Mouse (Mus musculus) myocyte (in vitro differentiated cells): ENCODE measurements at regions not wholly inside any gene's neighbourhood (a gene's known extent, or its start where the extent isn't known, plus 50 kb on each side); places are given as distances from the start of the nearest gene placed in this dataset.

Experiments used
- H3K27me3 ChIP-seq: one replicate; pipeline ENCODE4 v1.6.1; 2011; ENCODE audit not compliant: control insufficient read depth, insufficient read depth, insufficient read length
- H3K36me3 ChIP-seq: one replicate; pipeline ENCODE4 v1.6.1; 2011; ENCODE audit not compliant: control insufficient read depth, insufficient read depth
- H3K4me2 ChIP-seq: one replicate; pipeline ENCODE4 v1.6.1; 2011; ENCODE audit warnings: low read depth, control low read depth
- H3K4me3 ChIP-seq: one replicate; pipeline ENCODE4 v1.5.1; 2011; ENCODE audit warnings: mild to moderate bottlenecking, control low read depth, moderate library complexity
- H3K79me2 ChIP-seq: one replicate; pipeline ENCODE4 v1.6.1; 2011; ENCODE audit not compliant: control insufficient read depth, insufficient read depth
- H3ac ChIP-seq: one replicate; pipeline ENCODE4 v1.6.1; 2011; ENCODE audit not compliant: control insufficient read depth, insufficient read length
- CEBPB ChIP-seq: IDR thresholded peaks from 2 replicates; pipeline ENCODE4 v1.6.1; 2011; ENCODE audit warnings: mild to moderate bottlenecking, moderate library complexity; ENCODE audit not compliant: poor library complexity, insufficient read depth, severe bottlenecking
- E2F4 ChIP-seq: IDR thresholded peaks from one replicate; pipeline ENCODE4 v1.6.1; 2011; ENCODE audit warnings: mild to moderate bottlenecking, control low read depth, moderate library complexity; ENCODE audit not compliant: insufficient read depth
- MAX ChIP-seq: IDR thresholded peaks from one replicate; pipeline ENCODE4 v1.6.1; 2011; ENCODE audit warnings: low read depth, mild to moderate bottlenecking, control low read depth
- MYOD1 ChIP-seq, 3 experiments: IDR thresholded peaks; one replicate each; pipeline ENCODE4 v1.6.1; 2011; ENCODE audit warnings: control low read depth in 2 of 3, low read depth in 2 of 3, mild to moderate bottlenecking in 2 of 3, moderate library complexity in 1 of 3; ENCODE audit not compliant: insufficient read length in 2 of 3, control insufficient read depth in 1 of 3
- MYOG ChIP-seq, 3 experiments: IDR thresholded peaks; one replicate each; pipeline ENCODE4 v1.6.1; 2011; ENCODE audit warnings: control low read depth in 2 of 3, low read depth in 2 of 3, mild to moderate bottlenecking in 2 of 3; ENCODE audit not compliant: insufficient read length in 2 of 3, control insufficient read depth in 1 of 3, insufficient read depth in 1 of 3
- POLR2A ChIP-seq: IDR thresholded peaks from one replicate; pipeline ENCODE4 v1.6.1; 2011; ENCODE audit warnings: low read depth, mild to moderate bottlenecking, control low read depth, moderate library complexity; ENCODE audit not compliant: insufficient read length
- POLR2AphosphoS2 ChIP-seq: IDR thresholded peaks from one replicate; pipeline ENCODE4 v1.6.1; 2011; ENCODE audit warnings: low read depth, control low read depth; ENCODE audit not compliant: insufficient read length
- REST ChIP-seq: IDR thresholded peaks from one replicate; pipeline ENCODE4 v1.6.1; 2011; ENCODE audit warnings: mild to moderate bottlenecking, control low read depth, moderate library complexity; ENCODE audit not compliant: insufficient read depth, insufficient read length
- SRF ChIP-seq: IDR thresholded peaks from one replicate; pipeline ENCODE4 v1.6.1; 2011; ENCODE audit warnings: low read depth; ENCODE audit not compliant: control insufficient read depth, insufficient read length
- TCF12 ChIP-seq: IDR thresholded peaks from one replicate; pipeline ENCODE4 v1.6.1; 2011; ENCODE audit warnings: mild to moderate bottlenecking, control low read depth; ENCODE audit not compliant: poor library complexity, insufficient read depth, severe bottlenecking
- TCF3 ChIP-seq: IDR thresholded peaks from one replicate; pipeline ENCODE4 v1.6.1; 2011; ENCODE audit warnings: low read depth, control low read depth; ENCODE audit not compliant: insufficient read length
- USF1 ChIP-seq: IDR thresholded peaks from one replicate; pipeline ENCODE4 v1.6.1; 2011; ENCODE audit warnings: low read depth, mild to moderate bottlenecking, control low read depth, moderate library complexity

GRCm38 (mm10) chr6:54762021-54762420 is 54.7 kb upstream of the Znrf2 start:
- H3K4me3 ChIP-seq, result no peak overlapping the region
- H3K4me2 ChIP-seq, result no peak overlapping the region
- TF ChIP-seq MYOG (IDR thresholded peaks at IDR 0.05; ENCODE audit: control insufficient read depth in 1 of 3, insufficient read depth in 1 of 3, insufficient read length in 2 of 3, low read depth in 2 of 3) (no peak), POLR2A (no peak), E2F4 (no peak), CEBPB (no peak), SRF (no peak), USF1 (no peak), POLR2AphosphoS2 (no peak), REST (no peak)
- H3K27me3 ChIP-seq, result no peaks in the 10 kb centered on the region
- no peaks in the 10 kb centered on the region for H3K79me2 ChIP-seq
- no peak overlapping the region for H3ac ChIP-seq
- no peaks in the 10 kb centered on the region for H3K36me3 ChIP-seq

- TF ChIP-seq MYOG (IDR thresholded peaks at IDR 0.05; ENCODE audit: control insufficient read depth in 1 of 3, insufficient read depth in 1 of 3, insufficient read length in 2 of 3, low read depth in 2 of 3), result peak in 1 of 3 experiments; percentile 33
- no peak for TF ChIP-seq REST
- TF ChIP-seq POLR2AphosphoS2, result no peak
- peak in 1 of 3 experiments; percentile 47 for TF ChIP-seq MYOD1 (IDR thresholded peaks at IDR 0.05; ENCODE audit: control insufficient read depth in 1 of 3, insufficient read length in 2 of 3, low read depth in 2 of 3)
- TF ChIP-seq MAX, result no peak
- no peak overlapping the region for H3ac ChIP-seq
These were observed 54.2 kb upstream of the Znrf2 start for GRCm38 (mm10) chr6:54762499-54762898.

GRCm38 (mm10) chr6:54763669-54764068 is 53.0 kb upstream of the Znrf2 start:
- H3K4me2 ChIP-seq, result no peak overlapping the region
- H3K4me3 ChIP-seq, result no peak overlapping the region
- no peak overlapping the region for H3ac ChIP-seq
- no peaks in the 10 kb centered on the region for H3K79me2 ChIP-seq
- no peak for TF ChIP-seq MYOG (IDR thresholded peaks at IDR 0.05; ENCODE audit: control insufficient read depth in 1 of 3, insufficient read depth in 1 of 3, insufficient read length in 2 of 3, low read depth in 2 of 3)
- no peak for TF ChIP-seq MYOD1 (IDR thresholded peaks at IDR 0.05; ENCODE audit: control insufficient read depth in 1 of 3, insufficient read length in 2 of 3, low read depth in 2 of 3)
- no peak for TF ChIP-seq POLR2A
- no peak for TF ChIP-seq REST
- no peaks in the 10 kb centered on the region for H3K27me3 ChIP-seq
- no peaks in the 10 kb centered on the region for H3K36me3 ChIP-seq

More at GRCm38 (mm10) chr6:54762499-54762898, 54.2 kb upstream of the Znrf2 start:
- Histone ChIP-seq H3K4me2 (no peak overlapping the region), H3K36me3 (no peaks in the 10 kb centered on the region), H3K27me3 (no peaks in the 10 kb centered on the region), H3K79me2 (no peaks in the 10 kb centered on the region), H3K4me3 (no peak overlapping the region)

- H3K4me3 ChIP-seq, result no peak overlapping the region
- no peak overlapping the region for H3ac ChIP-seq
- H3K79me2 ChIP-seq, result no peaks in the 10 kb centered on the region
- H3K36me3 ChIP-seq, result no peaks in the 10 kb centered on the region
- H3K4me2 ChIP-seq, result no peak overlapping the region
- H3K27me3 ChIP-seq, result no peaks in the 10 kb centered on the region
- TF ChIP-seq POLR2AphosphoS2 (no peak), E2F4 (no peak), MYOG (IDR thresholded peaks at IDR 0.05; ENCODE audit: control insufficient read depth in 1 of 3, insufficient read depth in 1 of 3, insufficient read length in 2 of 3, low read depth in 2 of 3) (no peak), USF1 (no peak), SRF (no peak), REST (no peak), CEBPB (no peak), TCF3 (no peak), MAX (no peak), POLR2A (no peak), MYOD1 (IDR thresholded peaks at IDR 0.05; ENCODE audit: control insufficient read depth in 1 of 3, insufficient read length in 2 of 3, low read depth in 2 of 3) (no peak), TCF12 (no peak)
These were observed 51.0 kb upstream of the Znrf2 start for GRCm38 (mm10) chr6:54765715-54766114.

GRCm38 (mm10) chr6:54766485-54767112 is 50.1 kb upstream of the Znrf2 start:
- Histone ChIP-seq H3K4me3 (no peak overlapping the region), H3ac (no peak overlapping the region), H3K4me2 (no peak overlapping the region), H3K79me2 (no peaks in the 10 kb centered on the region), H3K27me3 (no peaks in the 10 kb centered on the region), H3K36me3 (no peaks in the 10 kb centered on the region)
- TF ChIP-seq E2F4, result no peak
- TF ChIP-seq POLR2A, result no peak
